Mouse (Mus musculus) forebrain, embryonic 12.5 days (tissue): ENCODE measurements around the gene Cebpb. TPM values are rescaled to one million over a fixed set of nuclear protein-coding genes. Genes with fewer than 3 reads are reported as not detected.

Experiments used
- ATAC-seq: fragments of 200-750 bp; cut with Nextera tagmentation; 2 replicates; pipeline ENCODE4 v1.8.0; 2017; ENCODE audit warnings: moderate TSS enrichment; ENCODE audit not compliant: low FRiP score
- H3K27ac ChIP-seq: fragments of 300-500 bp; sonication (generic); 2 replicates; pipeline ENCODE4 v1.5.1; 2016; ENCODE audit warnings: mild to moderate bottlenecking
- H3K27me3 ChIP-seq: fragments of 300-500 bp; sonication (generic); 2 replicates; pipeline ENCODE4 v1.6.1; 2016; ENCODE audit warnings: mild to moderate bottlenecking
- H3K36me3 ChIP-seq: fragments of 300-500 bp; sonication (generic); replicated peaks from 2 replicates; pipeline ENCODE4 v1.6.1; 2016; ENCODE audit warnings: mild to moderate bottlenecking
- H3K4me1 ChIP-seq: fragments of 300-500 bp; sonication (generic); 2 replicates; pipeline ENCODE4 v1.6.1; 2016
- H3K4me2 ChIP-seq: fragments of 300-500 bp; sonication (generic); 2 replicates; pipeline ENCODE4 v1.6.1; 2016; ENCODE audit warnings: mild to moderate bottlenecking, moderate library complexity
- H3K4me3 ChIP-seq: fragments of 300-500 bp; sonication (generic); replicated peaks from 2 replicates; pipeline ENCODE4 v1.5.1; 2016; ENCODE audit warnings: mild to moderate bottlenecking
- H3K9ac ChIP-seq: fragments of 300-500 bp; sonication (generic); 2 replicates; pipeline ENCODE4 v1.6.1; 2016; ENCODE audit warnings: mild to moderate bottlenecking
- H3K9me3 ChIP-seq: fragments of 300-500 bp; sonication (generic); 2 replicates; pipeline ENCODE4 v1.6.1; 2016
- WGBS: fragments of 180-500 bp; shearing (Covaris S2); methylation state at CpG from one replicate; pipeline ENCODE4 v1.1.7; 2016; 5-methylcytosine and 5-hydroxymethylcytosine counted together
- polyA plus RNA-seq: library from polyadenylated mRNA; unstranded; fragments of >200 nt; fragmentation: Nextera tagmentation; extraction: Ambion mirVana; gene quantifications from 2 replicates; pipeline ENCODE4 v1.2.1, GENCODE M21; 2016

Cebpb gene
- polyA plus RNA-seq, 1 experiment from 2014 or later = 1.5 TPM

GRCm38 (mm10) chr2:167672212-167672685 lies 16.5 kb upstream of the Cebpb start:
- no peaks in the 10 kb centered on the region for H3K9me3 ChIP-seq
- no peaks in the 10 kb centered on the region for H3K27me3 ChIP-seq
- H3K4me2 ChIP-seq = no peak overlapping the region
- H3K27ac ChIP-seq = no peak overlapping the region
- 0 out of 2 replicates have a peak, but pooled peaks have one; percentile 30 for ATAC-seq
- peaks cover 4% of the 10 kb centered on the region for H3K4me1 ChIP-seq
- no peaks in the 10 kb centered on the region for H3K36me3 ChIP-seq
- 35% methylated on average over 13 of the region's 13 CpGs for WGBS
- H3K9ac ChIP-seq = no peak overlapping the region
- no peak overlapping the region for H3K4me3 ChIP-seq

GRCm38 (mm10) chr2:167675120-167675909 lies 13.4 kb upstream of the Cebpb start:
- H3K9me3 ChIP-seq = no peaks in the 10 kb centered on the region
- peaks cover 9% of the 10 kb centered on the region for H3K4me1 ChIP-seq
- H3K27ac ChIP-seq = no peak overlapping the region
- no peaks in the 10 kb centered on the region for H3K36me3 ChIP-seq
- WGBS = 43% methylated on average over 14 of the region's 14 CpGs
- peaks cover 3% of the 10 kb centered on the region; the same call in 1 of the 2 replicates for H3K27me3 ChIP-seq
- H3K9ac ChIP-seq = no peak overlapping the region
- no peak overlapping the region for H3K4me2 ChIP-seq
- no peak for ATAC-seq
- no peak overlapping the region for H3K4me3 ChIP-seq

- no peak overlapping the region for H3K9ac ChIP-seq
- no peaks in the 10 kb centered on the region for H3K36me3 ChIP-seq
- peaks cover 3% of the 10 kb centered on the region; the same call in 1 of the 2 replicates for H3K27me3 ChIP-seq
- H3K4me2 ChIP-seq = no peak overlapping the region
- no peak for ATAC-seq
- no peak overlapping the region for H3K4me3 ChIP-seq
- 49% methylated on average over 5 of the region's 5 CpGs for WGBS
- no peaks in the 10 kb centered on the region for H3K9me3 ChIP-seq
- H3K27ac ChIP-seq = no peak overlapping the region
- H3K4me1 ChIP-seq = 0 out of 2 replicates have a peak, but pooled peaks cover 5% of the 10 kb centered on the region
These were observed 10.1 kb upstream of the Cebpb start for GRCm38 (mm10) chr2:167678600-167678999.

DNA sequence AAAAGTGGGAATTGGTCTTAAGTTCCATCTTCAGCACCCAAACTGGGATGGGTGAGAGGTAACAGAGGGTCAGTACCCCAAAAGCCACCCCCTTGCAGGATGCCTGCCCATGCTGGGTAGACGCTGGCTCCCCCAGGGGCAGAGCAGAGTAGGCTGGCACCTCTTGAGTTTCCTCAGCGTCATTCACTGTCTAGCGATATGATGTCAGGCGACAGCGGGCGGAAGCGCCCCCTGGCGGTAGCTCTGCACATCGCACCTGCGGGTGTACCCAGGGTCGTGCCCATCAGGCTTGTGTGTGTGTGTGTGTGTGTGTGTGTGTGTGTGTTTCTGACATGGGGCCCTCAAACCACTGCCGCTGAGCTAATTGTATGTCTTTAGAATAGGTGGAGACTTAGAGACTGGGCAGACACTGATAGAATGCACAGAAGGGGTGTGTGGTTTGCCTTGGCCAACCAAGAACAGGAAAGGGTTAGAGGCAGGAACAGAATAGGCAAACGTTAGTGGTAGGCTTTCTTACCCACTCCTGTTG lies 8.7 kb upstream of the Cebpb start:
- peaks cover 3% of the 10 kb centered on the region; the same call in 1 of the 2 replicates for H3K27me3 ChIP-seq
- 2% methylated on average over 13 of the region's 13 CpGs for WGBS
- no peak overlapping the region for H3K4me3 ChIP-seq
- H3K4me2 ChIP-seq = no peak overlapping the region
- no peaks in the 10 kb centered on the region for H3K36me3 ChIP-seq
- H3K4me1 ChIP-seq = 0 out of 2 replicates have a peak, but pooled peaks cover 5% of the 10 kb centered on the region
- H3K27ac ChIP-seq = no peak overlapping the region
- peak; percentile 73 for ATAC-seq
- no peak overlapping the region for H3K9ac ChIP-seq
- no peaks in the 10 kb centered on the region for H3K9me3 ChIP-seq

DNA sequence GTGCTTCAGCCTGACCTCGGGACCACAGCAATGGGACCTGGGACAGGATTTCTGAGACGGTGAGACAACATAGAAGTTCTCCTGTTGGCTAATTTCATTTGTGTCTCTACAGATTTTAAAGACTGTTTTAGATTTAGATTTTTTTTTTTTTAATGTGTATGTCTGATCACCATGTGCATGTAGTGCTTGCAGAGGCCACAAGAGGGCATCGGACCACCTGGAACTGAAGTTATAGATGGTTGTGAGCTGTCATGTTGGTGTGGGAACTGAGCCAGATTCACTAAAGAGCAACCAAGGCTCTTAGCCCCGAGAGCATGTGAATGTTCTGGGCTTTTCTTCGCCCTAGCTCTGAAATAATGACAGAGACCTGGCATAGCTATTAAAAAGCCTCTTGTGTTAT lies 8.1 kb upstream of the Cebpb start:
- 60% methylated on average over 5 of the region's 5 CpGs for WGBS
- H3K4me3 ChIP-seq = no peak overlapping the region
- H3K4me2 ChIP-seq = no peak overlapping the region
- H3K4me1 ChIP-seq = 0 out of 2 replicates have a peak, but pooled peaks cover 5% of the 10 kb centered on the region
- ATAC-seq = no peak
- H3K27me3 ChIP-seq = peaks cover 8% of the 10 kb centered on the region
- no peaks in the 10 kb centered on the region for H3K36me3 ChIP-seq
- H3K9ac ChIP-seq = no peak overlapping the region
- H3K27ac ChIP-seq = no peak overlapping the region
- no peaks in the 10 kb centered on the region for H3K9me3 ChIP-seq

DNA sequence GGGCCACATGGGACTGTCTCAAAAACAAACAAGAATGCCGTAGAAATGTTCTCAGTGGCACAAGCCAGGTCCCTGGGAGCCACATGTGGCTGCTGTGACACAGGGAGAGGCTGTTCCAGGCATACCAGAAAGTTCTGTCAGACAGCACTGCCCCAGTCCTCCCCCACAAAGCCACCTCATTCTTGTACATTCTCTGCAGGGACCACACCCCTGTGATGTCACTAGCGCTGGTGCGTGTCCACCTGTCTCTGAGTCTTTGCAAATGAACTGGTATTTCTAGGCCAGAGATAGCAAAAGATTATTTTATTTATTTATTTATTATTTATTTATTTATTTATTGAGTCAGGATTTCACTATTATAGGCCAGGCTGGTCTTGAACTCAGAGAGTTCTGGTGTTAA lies 5.0 kb upstream of the Cebpb start:
- Histone ChIP-seq H3K27me3 (peaks cover 35% of the 10 kb centered on the region), H3K4me3 (no peak overlapping the region), H3K4me2 (no peak overlapping the region), H3K36me3 (no peaks in the 10 kb centered on the region), H3K9ac (no peak overlapping the region), H3K27ac (no peak overlapping the region), H3K4me1 (0 out of 2 replicates have a peak, but pooled peaks cover 9% of the 10 kb centered on the region), H3K9me3 (no peaks in the 10 kb centered on the region)
- no peak for ATAC-seq
- WGBS = 88% methylated on average over 3 of the region's 3 CpGs

- Histone ChIP-seq H3K36me3 (no peaks in the 10 kb centered on the region), H3K4me1 (peaks cover 16% of the 10 kb centered on the region), H3K9ac (no peak overlapping the region), H3K27me3 (peaks cover 49% of the 10 kb centered on the region), H3K4me2 (no peak overlapping the region), H3K4me3 (no peak overlapping the region), H3K9me3 (no peaks in the 10 kb centered on the region), H3K27ac (no peak overlapping the region)
- peak; percentile 18; the same call in 1 of the 2 replicates for ATAC-seq
- WGBS = 6% methylated on average over 8 of the region's 8 CpGs
These were observed 3.6 kb upstream of the Cebpb start for GRCm38 (mm10) chr2:167685137-167685536.

DNA sequence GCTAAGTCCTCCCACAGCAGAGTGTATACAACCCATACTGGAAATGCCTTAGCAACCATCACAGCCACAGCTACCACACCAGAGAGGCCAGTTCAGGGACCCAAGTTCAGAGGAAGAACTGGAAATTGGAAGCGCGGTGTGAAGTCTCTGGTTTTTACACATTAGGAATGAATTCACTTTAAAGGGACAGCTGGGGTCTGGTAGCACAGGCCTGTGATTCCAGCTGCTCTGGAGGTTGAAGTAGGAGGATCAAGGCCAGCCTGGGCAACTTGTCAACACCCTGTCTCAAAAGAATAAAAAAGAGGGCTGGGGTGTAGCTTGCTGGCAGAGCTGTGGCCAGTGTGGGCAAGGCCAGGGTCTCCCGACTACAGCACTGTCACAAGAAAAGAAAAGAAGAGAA lies 2.9 kb upstream of the Cebpb start:
- H3K36me3 ChIP-seq = no peaks in the 10 kb centered on the region
- no peak overlapping the region for H3K27ac ChIP-seq
- no peak for ATAC-seq
- no peak overlapping the region for H3K4me3 ChIP-seq
- H3K27me3 ChIP-seq = peaks cover 55% of the 10 kb centered on the region
- H3K4me1 ChIP-seq = peaks cover 16% of the 10 kb centered on the region
- no peak overlapping the region for H3K9ac ChIP-seq
- H3K9me3 ChIP-seq = no peaks in the 10 kb centered on the region
- WGBS = 84% methylated on average over 3 of the region's 3 CpGs
- H3K4me2 ChIP-seq = no peak overlapping the region

DNA sequence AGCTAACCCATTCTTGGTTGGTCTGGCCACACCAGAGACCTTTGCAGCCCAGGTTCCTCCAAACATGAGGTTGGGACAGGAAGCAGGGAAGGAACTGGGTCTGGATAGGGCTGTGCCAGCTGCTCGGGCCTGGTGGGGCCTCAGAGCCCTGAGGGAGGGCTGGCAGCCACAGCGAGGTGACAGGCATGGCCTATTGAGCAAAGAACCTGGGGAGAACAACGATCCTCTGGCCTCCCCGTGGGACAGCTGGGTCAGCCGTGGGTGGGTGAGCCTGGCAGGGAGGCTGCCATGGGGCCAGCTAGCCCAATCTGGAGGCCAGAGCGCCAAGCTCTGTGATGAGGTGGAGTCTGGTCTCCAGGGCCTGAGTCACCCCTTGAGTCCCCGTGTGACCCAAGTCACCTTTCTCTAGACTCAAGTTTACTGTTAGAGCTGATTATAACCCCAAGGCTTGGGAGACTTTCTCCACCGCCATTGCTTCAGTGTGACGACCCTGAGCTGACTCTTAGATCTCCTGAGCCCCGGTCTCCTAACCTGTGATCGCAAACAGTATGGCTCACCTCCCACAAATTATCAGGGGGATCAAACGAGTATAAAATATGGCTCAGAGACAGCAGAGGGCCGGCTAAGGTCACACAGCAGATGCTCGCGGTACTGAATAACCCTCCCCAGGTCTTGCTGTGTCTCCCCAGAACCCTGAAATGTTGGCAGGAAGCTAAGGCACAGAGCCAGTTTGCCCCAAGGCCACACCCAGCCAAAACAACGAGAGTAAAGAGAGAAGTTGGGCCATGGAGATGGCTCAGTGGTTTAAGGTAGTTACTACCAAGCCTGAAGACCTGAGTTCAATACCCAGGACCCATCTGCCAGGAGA lies 2.1 kb upstream of the Cebpb start:
- peaks cover 16% of the 10 kb centered on the region for H3K4me1 ChIP-seq
- no peaks in the 10 kb centered on the region for H3K36me3 ChIP-seq
- ATAC-seq = no peak
- peaks cover 63% of the 10 kb centered on the region for H3K27me3 ChIP-seq
- no peaks in the 10 kb centered on the region for H3K9me3 ChIP-seq
- WGBS = 80% methylated on average over 16 of the region's 16 CpGs
- no peak overlapping the region for H3K4me3 ChIP-seq
- no peak overlapping the region for H3K4me2 ChIP-seq
- H3K27ac ChIP-seq = no peak overlapping the region
- H3K9ac ChIP-seq = no peak overlapping the region

DNA sequence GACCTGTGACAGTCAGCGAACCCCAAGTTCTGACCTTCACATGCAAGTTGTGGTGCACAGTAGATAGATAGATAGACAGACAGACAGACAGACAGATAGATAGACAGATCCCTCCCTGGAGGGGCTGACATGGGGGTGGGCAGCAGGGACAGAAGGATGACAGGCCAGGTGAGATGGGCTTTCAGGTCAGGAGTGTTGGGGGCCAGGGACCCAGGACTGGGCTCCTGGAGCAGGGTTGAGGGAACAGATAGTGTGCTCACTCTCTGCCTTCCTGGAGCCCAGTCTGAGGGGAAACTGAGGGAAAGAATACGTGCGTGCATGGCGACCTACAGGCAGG lies 1.5 kb upstream of the Cebpb start:
- ATAC-seq = no peak
- H3K9me3 ChIP-seq = no peaks in the 10 kb centered on the region
- 92% methylated on average over 4 of the region's 4 CpGs for WGBS

DNA sequence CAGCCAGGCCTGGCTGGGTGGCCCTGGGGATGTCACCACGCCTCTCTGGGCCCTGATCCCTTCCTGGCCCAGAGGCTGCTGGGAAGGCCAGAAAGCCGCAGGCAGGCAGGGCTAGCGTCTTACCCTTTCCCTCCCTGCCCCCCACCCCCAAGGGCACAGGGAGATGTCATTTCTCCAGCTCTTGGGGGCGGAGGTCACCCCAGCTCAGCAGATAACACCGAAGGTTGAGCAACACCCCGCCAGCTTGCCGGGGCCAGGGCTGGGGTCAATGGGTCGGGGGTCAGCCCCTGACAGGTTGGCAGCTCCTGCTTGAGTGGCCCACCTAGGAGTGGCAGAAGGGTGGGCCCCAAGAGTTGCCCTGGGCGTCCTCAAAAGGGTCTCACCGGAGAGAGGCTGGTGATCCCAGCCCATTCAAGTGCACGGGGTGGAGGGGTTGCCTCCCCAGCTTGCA lies 1.0 kb upstream of the Cebpb start:
- Histone ChIP-seq H3K4me2 (no peak overlapping the region), H3K9ac (no peak overlapping the region), H3K4me3 (no peak overlapping the region), H3K9me3 (no peaks in the 10 kb centered on the region), H3K4me1 (peaks cover 16% of the 10 kb centered on the region), H3K27ac (no peak overlapping the region), H3K27me3 (peaks cover 71% of the 10 kb centered on the region), H3K36me3 (no peaks in the 10 kb centered on the region)
- WGBS = 54% methylated on average over 11 of the region's 11 CpGs
- ATAC-seq = no peak

More for the DNA sequence above, 1.5 kb upstream of the Cebpb start:
- Histone ChIP-seq H3K27me3 (peaks cover 69% of the 10 kb centered on the region), H3K4me1 (peaks cover 16% of the 10 kb centered on the region), H3K9ac (no peak overlapping the region), H3K27ac (no peak overlapping the region), H3K36me3 (no peaks in the 10 kb centered on the region), H3K4me3 (no peak overlapping the region), H3K4me2 (no peak overlapping the region)

GRCm38 (mm10) chr2:167688126-167688497 lies 603 bp upstream of the Cebpb start:
- Histone ChIP-seq H3K4me3 (peak overlapping the region; percentile 67), H3K9me3 (no peaks in the 10 kb centered on the region), H3K4me1 (peaks cover 16% of the 10 kb centered on the region), H3K9ac (peak overlapping the region; percentile 59; the same call in 1 of the 2 replicates), H3K4me2 (peak overlapping the region; percentile 94), H3K27ac (no peak overlapping the region), H3K27me3 (peaks cover 71% of the 10 kb centered on the region), H3K36me3 (no peaks in the 10 kb centered on the region)
- WGBS = 19% methylated on average over 12 of the region's 12 CpGs
- ATAC-seq = peak; percentile 45; the same call in 1 of the 2 replicates
